ENCODE assay signal across 8 mouse cellular contexts in the genomic region with DNA sequence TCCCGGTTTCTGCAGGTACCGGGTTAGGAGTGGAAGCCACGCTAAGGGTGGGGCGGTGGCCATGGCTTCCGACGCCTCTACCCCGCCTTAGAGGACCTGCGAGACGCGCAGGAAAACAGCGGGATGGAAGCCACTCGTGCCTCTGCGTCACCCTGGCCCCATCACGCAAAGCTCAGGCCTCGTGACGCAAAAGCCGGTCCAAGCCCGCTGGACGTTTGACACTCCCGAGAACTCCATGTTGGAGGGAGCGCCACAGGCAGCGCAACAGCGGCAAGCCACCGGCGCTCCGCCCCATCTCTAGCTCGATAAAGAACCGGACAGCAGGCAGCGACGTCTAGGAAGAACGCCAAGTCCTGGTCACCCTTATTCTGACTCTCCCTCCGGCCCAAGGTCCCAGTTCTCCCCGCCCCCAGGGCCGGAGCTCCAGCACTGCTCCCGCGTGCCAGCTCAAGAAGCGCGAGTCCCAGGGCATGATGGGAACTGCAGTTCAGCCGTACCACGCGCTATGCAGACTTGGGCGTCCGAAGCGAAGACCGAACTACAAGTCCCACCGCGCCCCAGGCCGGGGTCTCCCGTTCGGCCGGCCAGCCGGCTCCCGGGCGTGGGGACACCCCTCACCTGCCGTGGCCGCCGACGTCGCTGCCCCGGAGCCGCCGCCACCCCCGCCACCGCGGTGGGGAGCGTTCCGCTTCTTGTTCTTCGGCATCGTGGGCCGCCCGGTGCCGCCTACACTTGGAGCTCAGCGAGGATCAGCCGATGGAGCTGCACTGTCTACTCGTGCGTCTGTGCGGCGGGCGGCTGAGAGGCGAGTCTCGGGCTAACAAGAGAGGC. TPM values are rescaled to one million over a fixed set of nuclear protein-coding genes. Genes with fewer than 3 reads are reported as not detected.
A peak's percentile ranks its signal among the peaks of the same experiment; 100 is the strongest.
DNase-seq lines count a peak whose midpoint lies in the region; ATAC-seq and TF ChIP-seq lines count a peak whose summit lies in the region.

No protein-coding gene starts in this region.

- peaks cover 55% of the 10 kb centered on the region for H3K4me1 ChIP-seq in G1E (ENCODE audit: insufficient read depth, low read depth, low read length)
- H3K4me1 ChIP-seq in forebrain, embryonic 15.5 days, result peaks cover 30% of the 10 kb centered on the region
- peaks cover 20% of the 10 kb centered on the region for H3K4me1 ChIP-seq in liver, postnatal 0 days (ENCODE audit: insufficient read depth)
- peaks cover 23% of the 10 kb centered on the region for H3K4me1 ChIP-seq in neural tube, embryonic 13.5 days (replicated peaks)
- H3K4me1 ChIP-seq in testis, adult 2 months (ENCODE audit: control insufficient read depth, insufficient read depth, low read length), result no peaks in the 10 kb centered on the region; the same call in 1 of the 2 replicates

- no peak for TF ChIP-seq EP300 in liver, postnatal 0 days (IDR thresholded peaks at IDR 0.05; ENCODE audit: low read depth)

- H3K9ac ChIP-seq in forebrain, embryonic 15.5 days (replicated peaks), result peak overlapping the region; percentile 89
- H3K9ac ChIP-seq in liver, postnatal 0 days (replicated peaks), result peak overlapping the region; percentile 95
- peak overlapping the region; percentile 88 for H3K9ac ChIP-seq in neural tube, embryonic 13.5 days

- peak; percentile 10; the same call in 1 of the 2 replicates for TF ChIP-seq POLR2A in testis, adult 2 months (IDR thresholded peaks at IDR 0.05; ENCODE audit: control insufficient read depth, low read depth, low read length)

- H3K9me3 ChIP-seq in G1E (replicated peaks), result no peaks in the 10 kb centered on the region
- H3K9me3 ChIP-seq in forebrain, embryonic 15.5 days, result no peaks in the 10 kb centered on the region
- no peaks in the 10 kb centered on the region for H3K9me3 ChIP-seq in liver, postnatal 0 days (ENCODE audit: low read length)
- H3K9me3 ChIP-seq in neural tube, embryonic 13.5 days, result no peaks in the 10 kb centered on the region

- WGBS in forebrain, embryonic 15.5 days, result under 1% methylated on average over 81 of the region's 81 CpGs
- WGBS in liver, postnatal 0 days (ENCODE audit: insufficient replicate concordance), result under 1% methylated on average over 71 of the region's 81 CpGs
- WGBS in neural tube, embryonic 13.5 days, result under 1% methylated on average over 81 of the region's 81 CpGs

- peaks cover 13% of the 10 kb centered on the region for H3K36me3 ChIP-seq in G1E (replicated peaks)
- H3K36me3 ChIP-seq in forebrain, embryonic 15.5 days, result no peaks in the 10 kb centered on the region
- no peaks in the 10 kb centered on the region; the same call in 1 of the 2 replicates for H3K36me3 ChIP-seq in liver, postnatal 0 days (replicated peaks; ENCODE audit: insufficient read depth, low read length)
- H3K36me3 ChIP-seq in neural tube, embryonic 13.5 days, result 0 out of 2 replicates have a peak, but pooled peaks cover 4% of the 10 kb centered on the region
- H3K36me3 ChIP-seq in testis, adult 2 months (ENCODE audit: control insufficient read depth, insufficient read depth, low read length), result no peaks in the 10 kb centered on the region

- H3K27me3 ChIP-seq in G1E (ENCODE audit: insufficient read depth, low read length), result no peaks in the 10 kb centered on the region
- H3K27me3 ChIP-seq in forebrain, embryonic 15.5 days, result no peaks in the 10 kb centered on the region
- no peaks in the 10 kb centered on the region for H3K27me3 ChIP-seq in liver, postnatal 0 days (ENCODE audit: insufficient read depth, low read length)
- no peaks in the 10 kb centered on the region for H3K27me3 ChIP-seq in neural tube, embryonic 13.5 days
- no peaks in the 10 kb centered on the region for H3K27me3 ChIP-seq in testis, adult 2 months (ENCODE audit: control insufficient read depth, insufficient read depth, low read length)

- no peak for TF ChIP-seq CTCF in G1E (IDR thresholded peaks at IDR 0.05; ENCODE audit: low read depth, low read length)
- no peak for TF ChIP-seq CTCF in liver, postnatal 0 days (IDR thresholded peaks at IDR 0.05; ENCODE audit: low read depth)
- TF ChIP-seq CTCF in testis, adult 2 months (IDR thresholded peaks at IDR 0.05; ENCODE audit: control insufficient read depth, insufficient read depth, insufficient replicate concordance, low read depth, low read length), result no peak

- H3K4me3 ChIP-seq in G1E (ENCODE audit: low read depth, low read length), result peak overlapping the region; percentile 86
- H3K4me3 ChIP-seq in forebrain, embryonic 15.5 days, result peak overlapping the region; percentile 95
- peak overlapping the region; percentile 96 for H3K4me3 ChIP-seq in liver, postnatal 0 days (ENCODE audit: low read depth, low read length)
- peak overlapping the region; percentile 82 for H3K4me3 ChIP-seq in neural tube, embryonic 13.5 days
- peak overlapping the region; percentile 90 for H3K4me3 ChIP-seq in testis, adult 2 months (ENCODE audit: control insufficient read depth, low read depth, low read length)

- peak overlapping the region; percentile 95 for H3K27ac ChIP-seq in forebrain, embryonic 15.5 days (replicated peaks)
- H3K27ac ChIP-seq in liver, postnatal 0 days (ENCODE audit: low read depth), result peak overlapping the region; percentile 99
- H3K27ac ChIP-seq in neural tube, embryonic 13.5 days (replicated peaks), result peak overlapping the region; percentile 97
- H3K27ac ChIP-seq in testis, adult 2 months (ENCODE audit: control insufficient read depth, insufficient read depth, low read depth, low read length), result peak overlapping the region; percentile 92

- DNase-seq in G1E (ENCODE audit: low spot score), result peak; percentile 94
- DNase-seq in cerebellum, adult 11-12 months, result peak; percentile 98
- peak; percentile 96 for DNase-seq in heart, postnatal 25 days (ENCODE audit: low spot score)
- peak; percentile 97 for DNase-seq in layer of hippocampus, adult 11-12 months (ENCODE audit: low spot score)
- peak; percentile 92 for DNase-seq in liver, postnatal 0 days

- intact Hi-C loops in heart, postnatal 25 days (cut with DNase I), result loop anchor here (5.0 kb wide), 1 partner anchor 800 kb away; the partner anchor contains the start of gene Immp2l

- ATAC-seq in G1E (ENCODE audit: extremely low read depth, insufficient number of reproducible peaks, low FRiP score, poor library complexity, severe bottlenecking), result peak; percentile 59
- ATAC-seq in forebrain, embryonic 15.5 days (replicated peaks), result peak; percentile 96
- peak; percentile 86 for ATAC-seq in liver, postnatal 0 days
- ATAC-seq in neural tube, embryonic 13.5 days (ENCODE audit: low read depth), result peak; percentile 97

- peak overlapping the region; percentile 69 for H3K4me2 ChIP-seq in forebrain, embryonic 15.5 days (replicated peaks)
- H3K4me2 ChIP-seq in liver, postnatal 0 days (ENCODE audit: low read depth, low read length), result peak overlapping the region; percentile 76
- peak overlapping the region; percentile 65 for H3K4me2 ChIP-seq in neural tube, embryonic 13.5 days

RNA-seq across cellular contexts. Expression of gene Lsmem1, which starts 23.2 kb away (rescaled TPM):
- total RNA-seq in G1E (2014; fragmentation: Nextera tagmentation) (not detected in 2 replicates), G1E (2017) (0.23 and 0.44 TPM in 2 replicates)
- polyA plus RNA-seq in G1E (2012), result not detected in 2 replicates
- not detected in 2 replicates for polyA plus RNA-seq in forebrain, embryonic 15.5 days (2015; fragmentation: Nextera tagmentation; extraction: Ambion mirVana)
- total RNA-seq in heart, postnatal 25 days (2021), result 10 to 100 TPM; 40.6 to 43.2 TPM
- 0.24 TPM in 1 of 2 replicates, not detected in the other for polyA plus RNA-seq in liver, postnatal 0 days (2015; fragmentation: Nextera tagmentation; extraction: Ambion mirVana)
- polyA plus RNA-seq in neural tube, embryonic 13.5 days (2015; fragmentation: Nextera tagmentation; extraction: Ambion mirVana), result 0.15 TPM in 1 of 2 replicates, not detected in the other
- not detected in 2 replicates for polyA plus RNA-seq in testis, adult 2 months (2012; rRNA removed)

RNA-seq across cellular contexts. Expression of gene Ifrd1, which starts 25.8 kb away (rescaled TPM):
- total RNA-seq in G1E (2014; fragmentation: Nextera tagmentation) (151 and 234 TPM in 2 replicates), G1E (2017) (186 and 190 TPM in 2 replicates)
- polyA plus RNA-seq in G1E (2012), result 86.6 and 129 TPM in 2 replicates
- 165 and 181 TPM in 2 replicates for polyA plus RNA-seq in forebrain, embryonic 15.5 days (2015; fragmentation: Nextera tagmentation; extraction: Ambion mirVana)
- 10 to 100 TPM; 75.2 to 75.9 TPM for total RNA-seq in heart, postnatal 25 days (2021)
- 47.1 and 50.4 TPM in 2 replicates for polyA plus RNA-seq in liver, postnatal 0 days (2015; fragmentation: Nextera tagmentation; extraction: Ambion mirVana)
- polyA plus RNA-seq in neural tube, embryonic 13.5 days (2015; fragmentation: Nextera tagmentation; extraction: Ambion mirVana), result 153 and 166 TPM in 2 replicates
- 7.7 and 11.3 TPM in 2 replicates for polyA plus RNA-seq in testis, adult 2 months (2012; rRNA removed)

Comparison
In these comparisons a context has a peak if more than half of its experiments do, and no peak if none do; other contexts are left out.
1. Peak in every context shown above with its lines: DNase-seq, ATAC-seq, H3K4me3 ChIP-seq and H3K27ac ChIP-seq.